ENCODE assay signal across 7 mouse cellular contexts in genomic region chr3:130079794-130080193, GRCm38 (mm10). TPM values are rescaled to one million over a fixed set of nuclear protein-coding genes. Genes with fewer than 3 reads are reported as not detected.
DNase-seq lines count a peak whose midpoint lies in the region; ATAC-seq and TF ChIP-seq lines count a peak whose summit lies in the region.

No protein-coding gene starts in this region.

- no peak overlapping the region for H3K9ac ChIP-seq in lung, postnatal 0 days (replicated peaks; ENCODE audit: low read depth)

- H3K27ac ChIP-seq in cerebellum, adult 2 months (ENCODE audit: insufficient read depth, low read length): no peak overlapping the region
- H3K27ac ChIP-seq in lung, postnatal 0 days (ENCODE audit: low read length): no peak overlapping the region

- no peak overlapping the region for H3K4me3 ChIP-seq in cerebellum, adult 2 months (replicated peaks; ENCODE audit: insufficient read depth, low read depth, low read length)
- H3K4me3 ChIP-seq in lung, postnatal 0 days (ENCODE audit: low read depth, low read length): no peak overlapping the region

- no peaks in the 10 kb centered on the region for H3K9me3 ChIP-seq in lung, postnatal 0 days (ENCODE audit: low read length)

- no peaks in the 10 kb centered on the region for H3K4me1 ChIP-seq in cerebellum, adult 2 months (ENCODE audit: control insufficient read depth, insufficient read depth, low read length)
- H3K4me1 ChIP-seq in lung, postnatal 0 days (ENCODE audit: insufficient read depth, low read depth, low read length): no peaks in the 10 kb centered on the region

- no peaks in the 10 kb centered on the region for H3K36me3 ChIP-seq in lung, postnatal 0 days (ENCODE audit: insufficient read depth, low read length)

- TF ChIP-seq EP300 in lung, postnatal 0 days (IDR thresholded peaks at IDR 0.05): no peak

- TF ChIP-seq CTCF in cerebellum, adult 2 months (IDR thresholded peaks at IDR 0.05; ENCODE audit: borderline replicate concordance, insufficient read depth, low read depth, low read length): peak; percentile 42; the same call in 1 of the 2 replicates
- peak; percentile 94 for TF ChIP-seq CTCF in lung, postnatal 0 days (IDR thresholded peaks at IDR 0.05)

- no peaks in the 10 kb centered on the region for H3K27me3 ChIP-seq in cerebellum, adult 2 months (ENCODE audit: control insufficient read depth, insufficient read depth, low read length)
- H3K27me3 ChIP-seq in lung, postnatal 0 days (replicated peaks; ENCODE audit: insufficient read depth, low read length): no peaks in the 10 kb centered on the region

- peak; percentile 87 for ATAC-seq in CD4-positive, CD25-positive, alpha-beta regulatory T cell, adult 4 months
- peak; percentile 47; the same call in 1 of the 2 replicates for ATAC-seq in lung, postnatal 0 days

- DNase-seq in MEL-GATA-1-ER (ENCODE audit: extremely low read depth, low read depth): peak; percentile 73
- peak; percentile 56 to 62 for DNase-seq in cerebellum, adult 2 months
- peak; percentile 57 to 91 for DNase-seq in frontal cortex, adult 2 months (ENCODE audit: extremely low spot score in 1 of 2, low spot score in 1 of 2)
- DNase-seq in kidney, postnatal 4 days: peak; percentile 67 to 76
- peak; percentile 84 for DNase-seq in lung, postnatal 0 days (ENCODE audit: low spot score)
- peak; percentile 77 to 79 for DNase-seq in right cerebral cortex, postnatal 10 days (ENCODE audit: low spot score in 2 of 2)

- no peak overlapping the region for H3K4me2 ChIP-seq in lung, postnatal 0 days (replicated peaks; ENCODE audit: low read depth, low read length)

- no peak for TF ChIP-seq POLR2A in cerebellum, adult 2 months (IDR thresholded peaks at IDR 0.05; ENCODE audit: borderline replicate concordance, insufficient read depth, low read length)

- 0% methylated on average over 1 of the region's 1 CpGs for WGBS in cerebellum, adult 2 months
- WGBS in lung, postnatal 0 days: 7% methylated on average over 1 of the region's 1 CpGs

RNA-seq across cellular contexts. Expression of gene Sec24b, which starts 18.4 kb away (rescaled TPM):
- polyA plus RNA-seq in CD4-positive, CD25-positive, alpha-beta regulatory T cell, adult 4 months (2017; shearing (Covaris generic)): 10 to 100 TPM; 25.2 to 26.6 TPM
- polyA plus RNA-seq in cerebellum, adult 2 months (2012; rRNA removed): 65.8 and 69.6 TPM in 2 replicates
- polyA plus RNA-seq in frontal cortex, adult 2 months (2012; rRNA removed): 69.0 and 70.4 TPM in 2 replicates
- 21.5 and 21.8 TPM in 2 replicates for polyA plus RNA-seq in lung, postnatal 0 days (2015; fragmentation: Nextera tagmentation; extraction: Ambion mirVana)

RNA-seq across cellular contexts. Expression of gene Col25a1, which starts 51.5 kb away (rescaled TPM):
- under 1 TPM in 1 of 2 experiments, not detected in 1; 0.08 TPM for polyA plus RNA-seq in CD4-positive, CD25-positive, alpha-beta regulatory T cell, adult 4 months (2017; shearing (Covaris generic))
- polyA plus RNA-seq in cerebellum, adult 2 months (2012; rRNA removed): 3.5 and 3.7 TPM in 2 replicates
- polyA plus RNA-seq in frontal cortex, adult 2 months (2012; rRNA removed): 9.7 and 12.2 TPM in 2 replicates
- 7.0 and 7.7 TPM in 2 replicates for polyA plus RNA-seq in lung, postnatal 0 days (2015; fragmentation: Nextera tagmentation; extraction: Ambion mirVana)
